Mouse (Mus musculus): ENCODE results near the gene 9130213A22Rik.

DNA sequence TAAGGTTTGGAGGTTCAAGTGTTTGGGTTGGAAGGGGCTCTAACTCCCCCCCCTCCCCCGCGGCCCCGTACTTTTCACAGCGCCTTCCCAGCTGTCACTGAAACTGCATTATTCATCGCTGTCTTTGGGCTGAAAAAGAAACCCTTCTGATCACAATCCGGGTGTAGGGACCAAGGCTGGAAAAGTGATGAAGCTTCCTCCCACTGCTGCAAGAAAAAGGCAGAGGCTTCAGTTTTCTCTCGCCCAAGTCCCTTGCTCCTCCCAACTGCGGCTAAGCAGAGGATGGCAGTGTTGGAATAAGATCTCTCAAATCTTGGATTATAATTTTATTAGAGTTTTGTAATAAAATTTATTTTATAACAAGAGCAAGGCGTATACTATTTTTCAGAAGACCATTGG is 49.7 kb downstream of the 9130213A22Rik start:
- no peak for TF ChIP-seq POLR2A (IDR thresholded peaks at IDR 0.05; ENCODE audit: borderline replicate concordance, extremely low read depth, low read depth, low read length)
- no peak for TF ChIP-seq CTCF (IDR thresholded peaks at IDR 0.05; ENCODE audit: insufficient read depth, low read length)
